Mouse (Mus musculus): ENCODE results near the gene Slc23a3.

DNA sequence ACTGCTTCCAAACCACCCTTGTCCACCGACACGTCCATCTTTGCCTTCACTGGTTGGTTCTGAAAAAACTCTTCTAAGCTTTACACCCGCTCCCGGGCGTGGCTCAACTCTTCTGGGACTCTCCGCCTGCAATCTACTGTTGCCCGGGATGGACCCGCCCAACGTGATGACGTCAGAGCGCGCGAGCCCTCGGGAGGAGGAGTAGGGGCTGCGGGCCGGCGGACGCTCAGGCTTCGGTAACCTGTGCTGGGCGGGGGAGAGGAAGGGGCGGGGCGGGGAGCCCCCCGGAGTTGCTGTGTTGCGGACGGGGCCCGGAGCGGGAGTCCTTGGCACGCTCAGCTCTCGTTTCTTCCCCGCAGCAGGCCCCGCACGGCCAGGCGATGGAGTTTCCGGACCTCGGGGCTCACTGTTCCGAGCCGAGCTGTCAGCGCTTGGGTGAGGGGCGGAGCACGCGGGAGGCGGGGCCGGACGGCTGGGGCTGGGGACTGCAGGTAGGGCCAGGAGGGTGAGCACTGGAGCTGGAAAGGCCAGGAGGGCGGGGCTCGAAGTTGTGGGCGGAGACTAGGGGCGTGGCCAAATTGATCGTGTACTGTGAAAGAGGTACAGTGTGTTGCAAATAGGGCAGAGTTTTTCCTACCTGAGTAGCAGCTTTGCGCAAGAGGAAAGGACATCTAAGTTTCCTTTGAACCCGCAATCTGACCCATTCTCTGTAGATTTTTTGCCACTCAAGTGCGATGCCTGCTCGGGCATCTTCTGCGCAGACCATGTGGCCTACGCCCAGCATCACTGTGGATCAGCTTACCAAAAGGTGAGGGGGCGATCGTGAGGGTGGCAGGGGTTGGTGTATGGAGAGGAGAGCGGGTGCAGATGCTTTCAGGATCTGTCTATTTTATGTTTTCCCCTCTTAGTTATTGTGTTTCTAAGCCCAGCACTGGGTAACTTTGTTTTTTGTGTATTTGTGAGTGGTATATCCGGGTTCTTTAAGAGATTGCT is 35.1 kb upstream of the Slc23a3 start, which contains the start of gene Zfand2b:
- TF ChIP-seq CTCF (IDR thresholded peaks at IDR 0.05; ENCODE audit: insufficient read depth, low read length): no peak
- peak; percentile 79; the same call in 1 of the 2 replicates for TF ChIP-seq POLR2A (IDR thresholded peaks at IDR 0.05; ENCODE audit: borderline replicate concordance, extremely low read depth, low read depth, low read length)
